Mouse (Mus musculus) frontal cortex, postnatal 10 days (tissue): ENCODE data around the gene Zswim3.
"Not testable (repeated sequence)": the region's sequence is repeated elsewhere in the genome, so short reads cannot be mapped to it uniquely, and the experiment has no call there.

Experiments
- DNase-seq, 2 experiments: peaks; one replicate each; pipeline ENCODE4 v3.0.0; 2022; ENCODE audit warnings: low spot score in 2 of 2, mixed read lengths in 1 of 2

The Zswim3 gene

GRCm38 (mm10) chr2:164781876-164782275, 23.0 kb upstream of the Zswim3 start:
- no peak for DNase-seq

GRCm38 (mm10) chr2:164783926-164784581, 20.8 kb upstream of the Zswim3 start:
- DNase-seq = no peak

- no peak for DNase-seq
These were observed 20.0 kb upstream of the Zswim3 start for GRCm38 (mm10) chr2:164784869-164785420.

- peak; percentile 73 to 81 for DNase-seq
These were observed 19.2 kb upstream of the Zswim3 start, which contains the start of gene Snx21 for GRCm38 (mm10) chr2:164785481-164786387. Gene Snx21, plus strand, starts transcription at chr2:164785823.

- no peak for DNase-seq
These were observed 18.5 kb upstream of the Zswim3 start for GRCm38 (mm10) chr2:164786388-164786885.

GRCm38 (mm10) chr2:164787032-164787431, 17.9 kb upstream of the Zswim3 start:
- no peak for DNase-seq

- no peak for DNase-seq
These were observed 17.1 kb upstream of the Zswim3 start for GRCm38 (mm10) chr2:164787779-164788178.

GRCm38 (mm10) chr2:164788411-164788810, 16.5 kb upstream of the Zswim3 start:
- no peak for DNase-seq

GRCm38 (mm10) chr2:164790451-164790850, 14.4 kb upstream of the Zswim3 start:
- DNase-seq = no peak

GRCm38 (mm10) chr2:164791841-164792261, 13.0 kb upstream of the Zswim3 start:
- no peak for DNase-seq

GRCm38 (mm10) chr2:164792400-164793190, 12.3 kb upstream of the Zswim3 start:
- DNase-seq = no peak

GRCm38 (mm10) chr2:164793236-164793635, 11.7 kb upstream of the Zswim3 start:
- DNase-seq = no peak

GRCm38 (mm10) chr2:164793772-164794171, 11.1 kb upstream of the Zswim3 start:
- no peak for DNase-seq

- DNase-seq = peak; percentile 68 to 74
These were observed 10.6 kb upstream of the Zswim3 start for GRCm38 (mm10) chr2:164794293-164794692.

GRCm38 (mm10) chr2:164795868-164796267, 9.0 kb upstream of the Zswim3 start:
- no peak for DNase-seq

- not testable (repeated sequence) for DNase-seq
These were observed 6.3 kb upstream of the Zswim3 start for GRCm38 (mm10) chr2:164798554-164798953.

- DNase-seq = no peak
These were observed 4.5 kb upstream of the Zswim3 start for GRCm38 (mm10) chr2:164800252-164801004.

GRCm38 (mm10) chr2:164803201-164803920, 1.5 kb upstream of the Zswim3 start:
- no peak for DNase-seq

- no peak for DNase-seq
These were observed 981 bp upstream of the Zswim3 start for GRCm38 (mm10) chr2:164803921-164804313.

GRCm38 (mm10) chr2:164805332-164805718, 427 bp downstream of the Zswim3 start:
- no peak for DNase-seq
